ENCODE assay signal across 9 mouse cellular contexts in genomic region chr19:53808041-53808777, GRCm38 (mm10).
DNase-seq lines count a peak whose midpoint lies in the region; ATAC-seq and TF ChIP-seq lines count a peak whose summit lies in the region.
"Had no signal": no experiment of that assay in that cellular context is flagged by ENCODE, and none has a peak within 500 bp of the region (broad histone marks: within the 10 kb centered on the region; RNA-seq: fewer than 3 reads in every experiment).

No protein-coding gene starts in this region.

- WGBS in heart, embryonic 14.5 days: 17% methylated on average over 15 of the region's 15 CpGs
- WGBS in liver, postnatal 0 days (ENCODE audit: insufficient replicate concordance): 40% methylated on average over 15 of the region's 15 CpGs
- WGBS in hindbrain, embryonic 16.5 days: 71% methylated on average over 15 of the region's 15 CpGs

- H3K36me3 ChIP-seq in heart, embryonic 14.5 days (ENCODE audit: control insufficient read depth, insufficient read depth, low read length): peaks cover 1% of the 10 kb centered on the region
- H3K36me3 ChIP-seq in E14TG2a.4 (ENCODE audit: insufficient read depth, low read length): no peaks in the 10 kb centered on the region
- no peaks in the 10 kb centered on the region for H3K36me3 ChIP-seq in liver, postnatal 0 days (replicated peaks; ENCODE audit: insufficient read depth, low read length)
- no peaks in the 10 kb centered on the region for H3K36me3 ChIP-seq in hindbrain, embryonic 16.5 days (ENCODE audit: control insufficient read depth, insufficient read depth, low read length)

- H3K27ac ChIP-seq in heart, embryonic 14.5 days (replicated peaks in 1 of 2; ENCODE audit: control insufficient read depth in 1 of 2, insufficient read depth in 1 of 2, low read depth in 2 of 2, low read length in 2 of 2): peak overlapping the region; percentile 55 to 79
- no peak overlapping the region for H3K27ac ChIP-seq in liver, postnatal 0 days (ENCODE audit: low read depth)
- no peak overlapping the region for H3K27ac ChIP-seq in hindbrain, embryonic 16.5 days (ENCODE audit: low read depth, low read length)

- TF ChIP-seq CTCF in E14TG2a.4 (conservative IDR thresholded peaks at IDR 0.05; ENCODE audit: low read length): no peak
- no peak for TF ChIP-seq CTCF in liver, postnatal 0 days (IDR thresholded peaks at IDR 0.05; ENCODE audit: low read depth)

- intact Hi-C loops in heart, postnatal 10 days (cut with DNase I): no loop called here

- H3K4me3 ChIP-seq in heart, embryonic 14.5 days (ENCODE audit: control insufficient read depth in 1 of 2, insufficient read depth in 1 of 2, low read depth in 1 of 2, low read length in 2 of 2): 0 out of 4 replicates have a peak overlapping the region, but pooled peaks of 1 of the 2 experiments have one; percentile 3
- peak overlapping the region; percentile 45 for H3K4me3 ChIP-seq in E14TG2a.4 (replicated peaks; ENCODE audit: low read length)
- H3K4me3 ChIP-seq in liver, postnatal 0 days (ENCODE audit: low read depth, low read length): no peak overlapping the region
- H3K4me3 ChIP-seq in hindbrain, embryonic 16.5 days (ENCODE audit: low read length): no peak overlapping the region

- H3K4me1 ChIP-seq in heart, embryonic 14.5 days (ENCODE audit: control insufficient read depth in 2 of 2, insufficient read depth in 2 of 2, low read length in 2 of 2): peaks cover 48 to 79% of the 10 kb centered on the region in 2 experiments
- peaks cover 37% of the 10 kb centered on the region for H3K4me1 ChIP-seq in E14TG2a.4 (replicated peaks; ENCODE audit: low read depth, low read length)
- H3K4me1 ChIP-seq in liver, postnatal 0 days (ENCODE audit: insufficient read depth): peaks cover 20% of the 10 kb centered on the region
- H3K4me1 ChIP-seq in hindbrain, embryonic 16.5 days (ENCODE audit: control insufficient read depth, insufficient read depth, low read depth, low read length): peaks cover 5% of the 10 kb centered on the region

- no peaks in the 10 kb centered on the region for H3K27me3 ChIP-seq in heart, embryonic 14.5 days (ENCODE audit: control insufficient read depth, insufficient read depth, low read length)
- H3K27me3 ChIP-seq in E14TG2a.4 (ENCODE audit: insufficient read depth, low read length): peaks cover 8% of the 10 kb centered on the region
- no peaks in the 10 kb centered on the region for H3K27me3 ChIP-seq in liver, postnatal 0 days (ENCODE audit: insufficient read depth, low read length)
- H3K27me3 ChIP-seq in hindbrain, embryonic 16.5 days (replicated peaks; ENCODE audit: control insufficient read depth, insufficient read depth, low read length): no peaks in the 10 kb centered on the region

- H3K4me2 ChIP-seq in heart, embryonic 14.5 days (ENCODE audit: low read length): peak overlapping the region; percentile 45
- peak overlapping the region; percentile 13; the same call in 1 of the 2 replicates for H3K4me2 ChIP-seq in liver, postnatal 0 days (ENCODE audit: low read depth, low read length)
- no peak overlapping the region for H3K4me2 ChIP-seq in hindbrain, embryonic 16.5 days (ENCODE audit: low read length)

- no peak for DNase-seq in heart, postnatal 10 days
- DNase-seq in frontal cortex, postnatal 36 days (ENCODE audit: low spot score in 2 of 2): peak; percentile 40 to 66
- no peak for DNase-seq in liver, postnatal 0 days
- no peak for DNase-seq in urinary bladder, postnatal 10 days (ENCODE audit: low spot score)
- no peak for DNase-seq in cerebellum, adult 9-10 months
- DNase-seq: forebrain, postnatal 0 days had no signal

- peak overlapping the region; percentile 53 for H3K9ac ChIP-seq in heart, embryonic 14.5 days (ENCODE audit: low read length)
- no peak overlapping the region for H3K9ac ChIP-seq in liver, postnatal 0 days (replicated peaks)
- no peak overlapping the region for H3K9ac ChIP-seq in hindbrain, embryonic 16.5 days (ENCODE audit: low read depth, low read length)
- H3K9ac ChIP-seq: forebrain, postnatal 0 days had no signal

- no peaks in the 10 kb centered on the region for H3K9me3 ChIP-seq in heart, embryonic 14.5 days (ENCODE audit: control insufficient read depth, low read length)
- H3K9me3 ChIP-seq in E14TG2a.4 (ENCODE audit: low read length): no peaks in the 10 kb centered on the region
- no peaks in the 10 kb centered on the region for H3K9me3 ChIP-seq in liver, postnatal 0 days (ENCODE audit: low read length)
- H3K9me3 ChIP-seq in hindbrain, embryonic 16.5 days (ENCODE audit: control insufficient read depth, low read length): no peaks in the 10 kb centered on the region

- ATAC-seq in heart, embryonic 14.5 days (ENCODE audit: insufficient number of reproducible peaks, insufficient read depth, low FRiP score, low read depth): no peak
- no peak for ATAC-seq in liver, postnatal 0 days
- no peak for ATAC-seq in hindbrain, embryonic 16.5 days
- ATAC-seq: forebrain, postnatal 0 days had no signal

- TF ChIP-seq EP300 in liver, postnatal 0 days (IDR thresholded peaks at IDR 0.05; ENCODE audit: low read depth): no peak

Comparison
In these comparisons a context has a peak if more than half of its experiments do, and no peak if none do; other contexts are left out.
1. H3K27ac ChIP-seq: peak in heart, embryonic 14.5 days (2 of 2); none in liver, postnatal 0 days (single experiment) and hindbrain, embryonic 16.5 days (single experiment).
2. DNase-seq: peak in frontal cortex, postnatal 36 days (2 of 2); none in heart, postnatal 10 days (0 of 2), liver, postnatal 0 days (single experiment), urinary bladder, postnatal 10 days (single experiment) and cerebellum, adult 9-10 months (single experiment).